Mouse (Mus musculus) embryonic facial prominence, embryonic 13.5 days (tissue): ENCODE measurements around the gene Rsph14. TPM values are rescaled to one million over a fixed set of nuclear protein-coding genes. Genes with fewer than 3 reads are reported as not detected.
A peak's percentile ranks its signal among the peaks of the same experiment; 100 is the strongest.
"Not testable (repeated sequence)": the region's sequence is repeated elsewhere in the genome, so short reads cannot be mapped to it uniquely, and the experiment has no call there.

Experiments used
- ATAC-seq: fragments of 200-750 bp; cut with Nextera tagmentation; 2 replicates; pipeline ENCODE4 v1.8.0; 2017; ENCODE audit warnings: low read depth; ENCODE audit not compliant: insufficient number of reproducible peaks, insufficient read depth, low FRiP score, low TSS enrichment
- H3K27ac ChIP-seq: fragments of 300-500 bp; sonication (generic); 2 replicates; pipeline ENCODE4 v1.5.1; 2015; ENCODE audit warnings: moderate library complexity, mild to moderate bottlenecking, inconsistent platforms
- H3K27me3 ChIP-seq: fragments of 300-500 bp; sonication (generic); 2 replicates; pipeline ENCODE4 v1.6.1; 2015; ENCODE audit warnings: mild to moderate bottlenecking, inconsistent platforms
- H3K36me3 ChIP-seq: fragments of 300-500 bp; sonication (generic); 2 replicates; pipeline ENCODE4 v1.6.1; 2015; ENCODE audit warnings: mild to moderate bottlenecking, inconsistent platforms
- H3K4me1 ChIP-seq: fragments of 300-500 bp; sonication (generic); 2 replicates; pipeline ENCODE4 v1.6.1; 2015; ENCODE audit warnings: inconsistent platforms
- H3K4me2 ChIP-seq: fragments of 300-500 bp; sonication (generic); 2 replicates; pipeline ENCODE4 v1.6.1; 2015; ENCODE audit warnings: moderate library complexity, mild to moderate bottlenecking, inconsistent platforms
- H3K4me3 ChIP-seq: fragments of 300-500 bp; sonication (generic); 2 replicates; pipeline ENCODE4 v1.5.1; 2015; ENCODE audit warnings: mild to moderate bottlenecking, inconsistent platforms
- H3K9ac ChIP-seq: fragments of 300-500 bp; sonication (generic); 2 replicates; pipeline ENCODE4 v1.6.1; 2015; ENCODE audit warnings: mild to moderate bottlenecking, inconsistent platforms
- H3K9me3 ChIP-seq: fragments of 300-500 bp; sonication (generic); 2 replicates; pipeline ENCODE4 v1.6.1; 2016; ENCODE audit warnings: inconsistent platforms
- WGBS: fragments of 180-500 bp; shearing (Covaris S2); methylation state at CpG from one replicate; pipeline ENCODE4 v1.1.7; 2015; ENCODE audit warnings: mixed read lengths; 5-methylcytosine and 5-hydroxymethylcytosine counted together
- polyA plus RNA-seq: library from polyadenylated mRNA; unstranded; fragments of >200 nt; fragmentation: Nextera tagmentation; extraction: Ambion mirVana; gene quantifications from 2 replicates; pipeline ENCODE4 v1.2.1, GENCODE M21; 2015

Gene Rsph14
- polyA plus RNA-seq, 1 experiment from 2014 or later: not detected

DNA sequence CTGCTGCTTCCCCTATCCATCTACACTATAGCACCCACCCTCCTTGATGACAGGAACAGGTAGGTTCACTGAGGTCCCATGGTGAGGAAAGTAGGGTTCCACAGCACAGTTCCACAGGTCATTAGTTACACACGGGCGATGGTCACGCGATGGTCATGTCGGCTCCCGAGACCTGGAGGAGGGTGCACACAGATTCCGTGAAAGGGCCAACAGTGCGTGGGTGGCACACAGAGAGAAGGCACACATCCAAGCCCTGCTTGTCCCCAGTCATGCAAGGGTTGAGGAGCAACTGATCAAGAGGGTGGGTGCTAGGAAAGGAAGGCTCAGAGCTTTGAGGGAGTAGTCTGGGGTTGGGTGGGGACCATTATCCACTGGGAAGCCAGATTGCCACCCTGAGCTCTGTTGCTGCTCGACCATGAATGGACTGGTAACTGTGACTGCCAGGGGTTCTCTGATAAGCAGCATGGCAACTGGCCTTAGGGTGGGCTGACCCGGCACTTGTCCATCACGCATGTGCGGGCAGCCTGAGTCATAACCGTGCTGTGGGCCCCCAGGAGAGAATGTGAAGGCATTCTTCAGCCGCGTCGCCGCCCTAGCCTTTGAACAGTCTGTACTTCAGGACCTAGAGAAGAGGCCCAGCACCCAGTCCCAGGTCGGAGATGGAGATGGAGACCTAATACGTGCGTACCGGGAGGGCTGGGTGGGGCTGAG lies 19.1 kb upstream of the Rsph14 start:
- Histone ChIP-seq H3K9me3 (no peaks in the 10 kb centered on the region), H3K4me1 (peaks cover 5% of the 10 kb centered on the region; the same call in 1 of the 2 replicates), H3K4me3 (no peak overlapping the region), H3K9ac (no peak overlapping the region), H3K4me2 (no peak overlapping the region), H3K27ac (no peak overlapping the region), H3K36me3 (peaks cover 7% of the 10 kb centered on the region; the same call in 1 of the 2 replicates), H3K27me3 (no peaks in the 10 kb centered on the region)
- no peak for ATAC-seq
- 95% methylated on average over 21 of the region's 21 CpGs for WGBS

DNA sequence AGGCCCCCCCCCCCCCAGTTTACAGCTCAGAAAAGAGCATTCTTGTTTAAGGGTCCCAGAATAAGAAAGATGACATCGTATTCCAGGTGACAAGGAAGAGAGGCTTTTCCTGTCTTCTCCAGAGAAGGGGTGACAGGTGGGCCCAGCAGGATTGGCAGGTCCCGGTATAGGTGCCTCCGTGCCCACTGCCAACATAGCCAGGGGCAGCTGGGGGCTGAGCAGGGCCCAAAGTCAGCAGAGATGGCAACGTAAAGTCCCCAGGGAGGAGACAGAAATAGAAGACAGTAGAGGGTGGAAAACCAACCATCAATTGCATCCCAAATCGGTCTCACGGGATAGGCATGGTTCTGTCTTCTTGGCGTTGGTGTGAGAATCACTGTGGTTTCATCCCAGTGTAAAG lies 16.3 kb upstream of the Rsph14 start:
- H3K36me3 ChIP-seq: peaks cover 18% of the 10 kb centered on the region
- 0 out of 2 replicates have a peak, but pooled peaks cover 5% of the 10 kb centered on the region for H3K4me1 ChIP-seq
- no peaks in the 10 kb centered on the region for H3K9me3 ChIP-seq
- no peak overlapping the region for H3K9ac ChIP-seq
- no peaks in the 10 kb centered on the region for H3K27me3 ChIP-seq
- H3K4me2 ChIP-seq: no peak overlapping the region
- WGBS: 94% methylated on average over 7 of the region's 7 CpGs
- no peak for ATAC-seq
- no peak overlapping the region for H3K4me3 ChIP-seq
- no peak overlapping the region for H3K27ac ChIP-seq

DNA sequence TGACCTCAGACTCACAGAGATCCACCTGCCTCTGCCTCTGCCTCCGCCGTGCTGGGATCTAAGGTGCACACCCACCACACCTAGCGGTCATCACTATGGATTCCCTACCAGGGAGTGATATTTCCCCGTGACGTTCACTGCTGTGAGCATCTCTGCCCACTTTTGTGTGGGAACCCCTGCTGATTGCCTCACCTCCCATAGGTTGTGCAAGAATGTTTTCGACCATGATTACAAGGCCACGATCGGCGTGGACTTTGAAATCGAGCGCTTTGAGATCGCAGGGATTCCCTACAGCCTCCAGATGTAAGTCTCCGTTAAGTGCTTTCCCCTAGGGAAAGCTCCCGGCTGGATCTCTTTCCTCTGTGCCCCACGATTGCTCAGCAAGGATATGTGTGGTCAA lies 13.4 kb upstream of the Rsph14 start:
- H3K27ac ChIP-seq: no peak overlapping the region
- no peak overlapping the region for H3K4me2 ChIP-seq
- WGBS: 90% methylated on average over 15 of the region's 15 CpGs
- no peak overlapping the region for H3K9ac ChIP-seq
- no peaks in the 10 kb centered on the region for H3K27me3 ChIP-seq
- 0 out of 2 replicates have a peak, but pooled peaks cover 5% of the 10 kb centered on the region for H3K4me1 ChIP-seq
- no peaks in the 10 kb centered on the region for H3K9me3 ChIP-seq
- H3K36me3 ChIP-seq: peaks cover 18% of the 10 kb centered on the region
- no peak for ATAC-seq
- no peak overlapping the region for H3K4me3 ChIP-seq

DNA sequence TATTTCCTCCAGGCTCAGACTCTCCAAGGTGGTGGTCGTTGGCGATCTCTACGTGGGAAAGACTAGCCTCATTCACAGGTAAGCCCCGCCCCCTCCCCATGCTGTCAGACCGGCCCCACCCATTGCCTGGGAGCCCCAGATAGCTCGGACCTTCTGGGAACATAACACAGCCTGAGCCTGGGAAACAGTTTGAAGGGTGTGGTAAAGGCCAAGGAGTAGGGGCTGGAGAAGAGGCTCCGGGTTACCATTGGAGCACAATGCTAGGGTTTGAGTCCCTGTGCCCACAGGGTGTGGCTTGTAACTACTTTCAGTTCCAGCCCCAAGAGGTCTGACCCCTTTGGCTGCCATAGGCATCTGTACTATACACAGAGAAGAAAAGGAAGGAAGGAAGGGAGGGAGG lies 12.1 kb upstream of the Rsph14 start:
- Histone ChIP-seq H3K4me2 (no peak overlapping the region), H3K9me3 (no peaks in the 10 kb centered on the region), H3K4me3 (no peak overlapping the region), H3K4me1 (0 out of 2 replicates have a peak, but pooled peaks cover 5% of the 10 kb centered on the region), H3K9ac (no peak overlapping the region), H3K27ac (no peak overlapping the region), H3K27me3 (no peaks in the 10 kb centered on the region), H3K36me3 (peaks cover 18% of the 10 kb centered on the region)
- 33% methylated on average over 7 of the region's 7 CpGs for WGBS
- 0 out of 2 replicates have a peak, but pooled peaks have one; percentile 2 for ATAC-seq

DNA sequence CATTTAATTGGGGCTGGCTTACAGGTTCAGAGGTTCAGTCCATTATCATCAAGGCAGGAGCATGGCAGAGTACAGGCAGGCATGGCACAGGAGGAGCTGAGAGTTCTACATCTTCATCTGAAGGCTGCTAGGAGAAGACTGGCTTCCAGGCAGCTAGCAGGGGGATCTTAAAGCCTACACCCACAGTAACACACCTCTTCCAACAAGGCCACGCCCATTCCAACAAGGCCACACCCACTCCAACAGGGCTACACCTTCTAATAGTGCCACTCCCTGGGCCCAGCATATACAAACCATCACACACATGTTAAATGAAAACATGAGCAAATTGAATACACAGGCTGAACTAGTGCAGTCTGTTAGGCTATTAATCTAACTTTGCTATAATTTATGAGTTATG lies 9.7 kb upstream of the Rsph14 start:
- not testable (repeated sequence) for H3K27me3 ChIP-seq, H3K9ac ChIP-seq, H3K4me2 ChIP-seq, ATAC-seq, H3K27ac ChIP-seq, H3K9me3 ChIP-seq, H3K4me3 ChIP-seq
- WGBS: 7% methylated on average over 1 of the region's 1 CpGs
- Histone ChIP-seq H3K36me3 (peaks cover 15% of the 10 kb centered on the region), H3K4me1 (peaks cover 14% of the 10 kb centered on the region)

DNA sequence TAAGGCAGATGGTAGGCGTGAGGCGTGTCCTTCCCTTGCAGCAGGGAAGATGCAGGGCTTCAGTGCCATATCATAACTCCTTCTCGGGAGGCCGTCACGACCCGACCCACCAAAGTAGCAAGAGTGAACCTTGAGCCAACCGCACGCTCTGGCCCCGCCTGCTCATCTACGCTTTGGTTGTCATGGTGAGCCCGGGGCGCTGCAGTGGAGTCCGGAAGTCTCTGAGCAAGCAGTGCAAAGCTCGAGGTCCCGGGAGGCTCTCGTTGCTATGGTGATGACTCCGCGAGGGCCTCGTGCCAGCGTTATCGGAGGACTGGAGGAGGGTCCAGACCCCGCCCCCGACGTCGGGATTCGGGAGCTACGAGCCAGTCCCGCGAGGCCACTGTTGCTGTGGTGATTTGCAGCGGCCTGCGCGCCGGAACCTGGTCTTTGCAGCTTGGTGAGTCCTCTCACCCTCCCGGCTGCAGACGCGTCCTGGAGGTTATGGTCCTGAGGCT lies 4.5 kb upstream of the Rsph14 start, which contains the start of gene Rab36:
Rab36 (plus strand) TSS at position 176 of the 497 bp plus-strand sequence.
- ATAC-seq: peak; percentile 94
- H3K4me1 ChIP-seq: peaks cover 31% of the 10 kb centered on the region
- no peaks in the 10 kb centered on the region for H3K9me3 ChIP-seq
- H3K27ac ChIP-seq: peak within 1 kb of the TSS; percentile 82
- no peaks in the 10 kb centered on the region for H3K27me3 ChIP-seq
- peak within 1 kb of the TSS; percentile 51 for H3K4me3 ChIP-seq
- H3K4me2 ChIP-seq: peak within 1 kb of the TSS; percentile 75
- H3K9ac ChIP-seq: peak within 1 kb of the TSS; percentile 73
- H3K36me3 ChIP-seq: no peaks in the 10 kb centered on the region
- under 1% methylated on average over 36 of the region's 36 CpGs for WGBS

DNA sequence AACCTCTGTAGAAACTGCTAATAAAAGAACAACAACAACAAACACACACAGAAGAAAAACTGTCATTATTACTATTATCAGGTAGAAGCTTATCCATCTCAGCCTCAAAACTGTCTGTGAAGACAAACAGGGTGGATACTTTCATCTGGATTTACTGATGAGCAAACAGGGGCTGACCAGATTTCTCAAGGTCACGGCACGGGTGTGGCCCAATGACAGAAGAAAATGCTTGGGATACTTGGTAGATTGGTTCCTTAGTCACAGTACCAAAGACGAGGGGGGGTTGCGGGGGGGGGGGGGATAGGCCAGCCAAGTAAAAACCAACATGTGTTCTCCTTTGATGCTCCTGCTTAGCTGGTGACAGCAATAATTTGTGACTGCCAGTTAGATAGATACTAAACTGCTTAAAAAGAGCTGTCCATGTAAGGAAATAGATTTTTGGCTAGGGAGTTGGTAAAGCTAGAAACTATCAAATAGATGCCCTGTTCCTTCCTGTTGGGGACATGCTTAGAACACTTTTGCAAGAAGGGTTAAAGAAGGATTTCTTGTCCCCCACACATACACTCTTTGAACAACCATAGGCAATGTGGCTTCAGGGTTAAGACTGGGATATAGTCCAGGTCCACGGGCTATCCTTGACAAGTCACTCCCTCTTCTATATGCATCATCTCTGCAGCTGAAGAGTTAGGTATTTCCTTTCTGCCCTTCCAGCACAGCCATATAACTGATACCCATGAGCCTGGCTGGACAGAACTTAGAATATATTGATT lies 856 bp downstream of the Rsph14 start:
- Histone ChIP-seq H3K36me3 (no peaks in the 10 kb centered on the region), H3K4me3 (no peak overlapping the region), H3K27ac (no peak overlapping the region), H3K9me3 (no peaks in the 10 kb centered on the region), H3K4me1 (peaks cover 19% of the 10 kb centered on the region), H3K4me2 (no peak overlapping the region), H3K27me3 (no peaks in the 10 kb centered on the region), H3K9ac (no peak overlapping the region)
- ATAC-seq: no peak
- 67% methylated on average over 5 of the region's 5 CpGs for WGBS

DNA sequence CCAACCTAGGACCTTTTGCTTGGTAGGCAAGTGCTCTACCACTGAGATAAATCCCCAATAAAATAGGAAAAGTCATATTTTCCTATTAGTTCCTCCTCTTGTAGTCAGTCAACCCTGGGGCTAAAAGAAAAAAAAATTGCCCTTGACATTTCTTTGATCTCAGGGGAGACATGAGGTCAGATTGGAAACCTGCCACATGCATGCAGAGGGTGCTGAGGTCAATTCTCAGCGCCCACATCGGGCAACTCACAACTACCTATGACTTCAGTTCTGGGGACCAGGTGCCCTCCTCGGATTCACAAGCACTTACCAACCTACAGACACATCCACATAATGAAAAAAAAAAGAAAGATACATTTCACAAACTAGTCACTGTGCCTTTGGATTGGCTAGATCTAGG lies 2.2 kb downstream of the Rsph14 start:
- ATAC-seq: no peak
- Histone ChIP-seq H3K4me2 (no peak overlapping the region), H3K9me3 (no peaks in the 10 kb centered on the region), H3K4me1 (peaks cover 10% of the 10 kb centered on the region), H3K36me3 (no peaks in the 10 kb centered on the region), H3K27ac (no peak overlapping the region), H3K27me3 (no peaks in the 10 kb centered on the region), H3K4me3 (no peak overlapping the region), H3K9ac (no peak overlapping the region)
- WGBS: 78% methylated on average over 3 of the region's 3 CpGs

DNA sequence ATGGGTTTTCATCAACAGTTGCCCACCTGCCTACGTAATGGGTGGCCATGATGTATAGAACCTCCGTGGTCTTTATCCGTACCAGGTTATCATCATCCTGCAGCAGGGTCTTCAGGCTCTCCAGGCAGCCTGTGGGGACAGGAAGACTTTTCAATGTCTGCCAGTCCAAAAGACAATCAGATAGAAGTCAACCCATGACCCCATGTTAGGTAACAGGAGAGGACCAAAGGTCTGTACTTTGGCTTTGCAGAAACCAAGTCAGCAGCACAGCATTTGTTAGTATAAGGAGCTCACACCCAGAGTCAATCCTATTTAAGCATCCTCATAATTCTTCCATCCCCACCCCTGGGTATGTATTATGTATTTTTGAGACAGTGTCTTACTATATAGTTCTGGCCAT lies 2.7 kb downstream of the Rsph14 start:
- no peak overlapping the region for H3K4me2 ChIP-seq
- ATAC-seq: no peak
- H3K36me3 ChIP-seq: no peaks in the 10 kb centered on the region
- H3K4me3 ChIP-seq: no peak overlapping the region
- no peaks in the 10 kb centered on the region for H3K27me3 ChIP-seq
- peaks cover 10% of the 10 kb centered on the region for H3K4me1 ChIP-seq
- no peak overlapping the region for H3K9ac ChIP-seq
- no peak overlapping the region for H3K27ac ChIP-seq
- no peaks in the 10 kb centered on the region for H3K9me3 ChIP-seq
- WGBS: 98% methylated on average over 3 of the region's 3 CpGs

DNA sequence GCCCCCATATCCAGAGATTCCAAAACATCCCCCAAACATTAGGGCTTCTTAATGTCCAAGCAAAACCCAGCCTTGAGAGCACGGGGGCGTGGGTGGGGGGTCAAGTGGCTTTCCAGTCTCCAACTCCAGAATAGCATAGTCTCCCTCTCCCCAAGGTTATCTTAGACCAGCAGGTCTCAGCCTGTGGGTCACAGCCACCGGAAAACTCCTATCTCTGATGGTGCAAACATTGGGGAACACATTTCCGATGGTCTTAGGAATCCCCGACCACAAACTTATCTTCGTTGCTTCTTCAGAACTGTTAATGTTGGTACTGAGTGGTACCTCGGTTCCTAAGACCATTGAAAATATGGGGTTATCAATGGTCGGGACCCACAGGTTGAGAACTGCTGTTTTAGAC lies 3.6 kb downstream of the Rsph14 start:
- H3K4me1 ChIP-seq: peaks cover 10% of the 10 kb centered on the region
- H3K9ac ChIP-seq: no peak overlapping the region
- H3K4me3 ChIP-seq: no peak overlapping the region
- H3K9me3 ChIP-seq: no peaks in the 10 kb centered on the region
- no peak overlapping the region for H3K4me2 ChIP-seq
- no peaks in the 10 kb centered on the region for H3K36me3 ChIP-seq
- 89% methylated on average over 8 of the region's 8 CpGs for WGBS
- no peaks in the 10 kb centered on the region for H3K27me3 ChIP-seq
- ATAC-seq: no peak
- no peak overlapping the region for H3K27ac ChIP-seq

DNA sequence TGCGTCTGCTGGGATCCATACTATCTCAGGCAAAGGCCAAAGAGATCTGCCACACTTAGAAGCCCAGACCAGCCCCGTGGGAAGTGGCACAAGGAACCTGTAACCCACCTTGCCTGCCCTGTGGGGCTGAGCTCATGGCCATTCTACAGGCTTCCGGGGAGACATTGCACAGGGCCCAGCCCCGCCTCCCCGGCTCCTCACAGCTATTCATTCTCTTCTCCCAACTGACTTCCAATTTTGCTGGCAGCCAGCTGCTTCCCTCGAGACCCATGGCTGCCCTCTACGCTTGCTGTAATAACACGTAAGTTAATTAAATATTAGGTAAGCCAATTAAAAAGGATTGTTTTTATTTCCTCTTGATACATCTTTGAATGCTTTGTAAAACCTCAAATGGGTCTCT lies 5.9 kb downstream of the Rsph14 start:
- H3K27me3 ChIP-seq: no peaks in the 10 kb centered on the region
- ATAC-seq: no peak

DNA sequence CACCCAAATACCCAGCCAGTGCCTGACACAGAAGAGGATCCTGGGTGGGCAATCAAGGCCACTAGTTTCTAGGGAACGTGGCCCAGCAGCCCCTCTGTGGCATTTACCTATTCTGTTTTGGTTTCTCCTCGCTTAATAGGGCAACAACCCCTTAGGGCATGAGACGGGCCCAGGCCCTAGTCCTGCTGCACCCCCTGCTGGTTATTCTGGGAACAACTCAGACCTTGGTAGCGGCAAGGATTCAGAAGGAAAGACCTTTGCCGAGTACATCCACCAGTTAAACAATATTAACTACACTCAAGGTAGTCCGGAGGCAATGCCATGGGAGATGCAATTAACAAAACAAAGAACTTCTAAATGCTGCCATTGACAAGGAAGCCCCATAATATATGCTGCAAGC lies 11.2 kb downstream of the Rsph14 start:
- no peaks in the 10 kb centered on the region; the same call in 1 of the 2 replicates for H3K4me1 ChIP-seq
- no peak overlapping the region for H3K4me2 ChIP-seq
- H3K27ac ChIP-seq: no peak overlapping the region
- H3K4me3 ChIP-seq: no peak overlapping the region
- 15% methylated on average over 6 of the region's 6 CpGs for WGBS
- H3K9ac ChIP-seq: no peak overlapping the region
- no peaks in the 10 kb centered on the region for H3K9me3 ChIP-seq
- H3K36me3 ChIP-seq: no peaks in the 10 kb centered on the region
- H3K27me3 ChIP-seq: no peaks in the 10 kb centered on the region
- ATAC-seq: no peak

More for the DNA sequence above, 5.9 kb downstream of the Rsph14 start:
- H3K9ac ChIP-seq: no peak overlapping the region
- H3K36me3 ChIP-seq: no peaks in the 10 kb centered on the region
- H3K27ac ChIP-seq: no peak overlapping the region
- 58% methylated on average over 8 of the region's 8 CpGs for WGBS
- no peak overlapping the region for H3K4me3 ChIP-seq
- H3K9me3 ChIP-seq: no peaks in the 10 kb centered on the region
- no peak overlapping the region for H3K4me2 ChIP-seq
- H3K4me1 ChIP-seq: no peaks in the 10 kb centered on the region
